Mouse (Mus musculus) midbrain, embryonic 14.5 days (tissue): ENCODE data around the gene Cpm. TPM values are rescaled to one million over a fixed set of nuclear protein-coding genes. Genes with fewer than 3 reads are reported as not detected.

Source experiments
- ATAC-seq: fragments of 200-750 bp; cut with Nextera tagmentation; 2 replicates; pipeline ENCODE4 v1.8.0; 2017; ENCODE audit warnings: moderate number of reproducible peaks, moderate library complexity; ENCODE audit not compliant: low FRiP score, low TSS enrichment
- DNase-seq: peaks from one replicate; pipeline ENCODE4 v3.0.0-alpha.2; 2015
- H3K27ac ChIP-seq: fragments of 300-500 bp; sonication (generic); replicated peaks from 2 replicates; pipeline ENCODE4 v1.5.1; 2014; ENCODE audit warnings: mild to moderate bottlenecking, low read depth, low read length, moderate library complexity
- H3K27me3 ChIP-seq: fragments of 300-500 bp; sonication (generic); 2 replicates; pipeline ENCODE4 v1.6.1; 2014; ENCODE audit warnings: low read length, control low read depth, mixed read lengths; ENCODE audit not compliant: control insufficient read depth, insufficient read depth
- H3K36me3 ChIP-seq: fragments of 300-500 bp; sonication (generic); 2 replicates; pipeline ENCODE4 v1.6.1; 2014; ENCODE audit warnings: low read length, control low read depth; ENCODE audit not compliant: control insufficient read depth, insufficient read depth
- H3K4me1 ChIP-seq: fragments of 300-500 bp; sonication (generic); 2 replicates; pipeline ENCODE4 v1.6.1; 2014; ENCODE audit warnings: mild to moderate bottlenecking, antibody characterized with exemption, low read length, control low read depth; ENCODE audit not compliant: control insufficient read depth, insufficient read depth
- H3K4me2 ChIP-seq: fragments of 300-500 bp; sonication (generic); 2 replicates; pipeline ENCODE4 v1.6.1; 2014; ENCODE audit warnings: mild to moderate bottlenecking, low read length, moderate library complexity
- H3K4me3 ChIP-seq: fragments of 300-500 bp; sonication (generic); replicated peaks from 2 replicates; pipeline ENCODE4 v1.5.1; 2014; ENCODE audit warnings: low read depth, low read length
- H3K9ac ChIP-seq: fragments of 300-500 bp; sonication (generic); replicated peaks from 2 replicates; pipeline ENCODE4 v1.6.1; 2014; ENCODE audit warnings: mild to moderate bottlenecking, low read length, moderate library complexity
- H3K9me3 ChIP-seq: fragments of 300-500 bp; sonication (generic); 2 replicates; pipeline ENCODE4 v1.6.1; 2016; ENCODE audit warnings: low read length, control low read depth, mixed read lengths; ENCODE audit not compliant: control insufficient read depth
- WGBS: fragments of 180-500 bp; shearing (Covaris S2); extraction: QIAGEN DNeasy Blood & Tissue Kit; methylation state at CpG from one replicate; pipeline ENCODE4 v1.1.7; 2014; 5-methylcytosine and 5-hydroxymethylcytosine counted together
- polyA plus RNA-seq: library from polyadenylated mRNA; unstranded; fragments of >200 nt; fragmentation: Nextera tagmentation; extraction: Ambion mirVana; gene quantifications from 2 replicates; pipeline ENCODE4 v1.2.1, GENCODE M21; 2014

Gene Cpm
- polyA plus RNA-seq, 1 experiment from 2014 or later = 5.4 TPM

DNA sequence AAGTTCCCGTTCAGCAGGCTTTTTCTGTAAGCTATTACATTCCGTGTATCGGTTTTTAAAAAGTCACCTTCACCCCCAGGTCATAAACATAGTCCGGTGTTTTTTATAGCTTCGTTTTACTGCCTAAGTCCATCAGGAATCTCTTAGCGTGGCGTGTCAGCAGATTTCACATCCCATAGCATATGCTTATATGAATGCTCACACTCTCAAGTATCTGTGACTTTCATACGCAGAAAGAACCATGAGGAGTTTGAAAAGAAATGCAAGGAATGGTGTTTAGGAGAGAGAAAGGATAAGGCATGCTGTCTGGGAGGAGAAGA lies 15.1 kb downstream of the Cpm start:
- H3K27ac ChIP-seq = no peak overlapping the region
- 91% methylated on average over 8 of the region's 8 CpGs for WGBS

GRCm38 (mm10) chr10:117644828-117645227 lies 15.5 kb downstream of the Cpm start:
- ATAC-seq (no peak), DNase-seq (no peak)
- no peak overlapping the region for H3K4me3 ChIP-seq
- no peaks in the 10 kb centered on the region for H3K27me3 ChIP-seq
- no peak overlapping the region for H3K27ac ChIP-seq
- no peaks in the 10 kb centered on the region for H3K36me3 ChIP-seq
- H3K9me3 ChIP-seq = no peaks in the 10 kb centered on the region
- no peaks in the 10 kb centered on the region for H3K4me1 ChIP-seq
- 94% methylated on average over 11 of the region's 11 CpGs for WGBS
- H3K9ac ChIP-seq = no peak overlapping the region
- no peak overlapping the region for H3K4me2 ChIP-seq

More for the DNA sequence above, 15.1 kb downstream of the Cpm start:
- no peak overlapping the region for H3K4me2 ChIP-seq
- DNase-seq (no peak), ATAC-seq (no peak)
- no peaks in the 10 kb centered on the region for H3K27me3 ChIP-seq
- no peak overlapping the region for H3K4me3 ChIP-seq
- no peak overlapping the region for H3K9ac ChIP-seq
- H3K9me3 ChIP-seq = no peaks in the 10 kb centered on the region
- no peaks in the 10 kb centered on the region for H3K4me1 ChIP-seq
- H3K36me3 ChIP-seq = no peaks in the 10 kb centered on the region

GRCm38 (mm10) chr10:117645487-117645964 lies 16.2 kb downstream of the Cpm start:
- Histone ChIP-seq H3K4me3 (no peak overlapping the region), H3K9ac (no peak overlapping the region), H3K27me3 (no peaks in the 10 kb centered on the region), H3K9me3 (no peaks in the 10 kb centered on the region), H3K36me3 (no peaks in the 10 kb centered on the region), H3K4me2 (no peak overlapping the region), H3K4me1 (no peaks in the 10 kb centered on the region), H3K27ac (no peak overlapping the region)
- ATAC-seq (no peak), DNase-seq (no peak)
- 77% methylated on average over 7 of the region's 7 CpGs for WGBS

DNA sequence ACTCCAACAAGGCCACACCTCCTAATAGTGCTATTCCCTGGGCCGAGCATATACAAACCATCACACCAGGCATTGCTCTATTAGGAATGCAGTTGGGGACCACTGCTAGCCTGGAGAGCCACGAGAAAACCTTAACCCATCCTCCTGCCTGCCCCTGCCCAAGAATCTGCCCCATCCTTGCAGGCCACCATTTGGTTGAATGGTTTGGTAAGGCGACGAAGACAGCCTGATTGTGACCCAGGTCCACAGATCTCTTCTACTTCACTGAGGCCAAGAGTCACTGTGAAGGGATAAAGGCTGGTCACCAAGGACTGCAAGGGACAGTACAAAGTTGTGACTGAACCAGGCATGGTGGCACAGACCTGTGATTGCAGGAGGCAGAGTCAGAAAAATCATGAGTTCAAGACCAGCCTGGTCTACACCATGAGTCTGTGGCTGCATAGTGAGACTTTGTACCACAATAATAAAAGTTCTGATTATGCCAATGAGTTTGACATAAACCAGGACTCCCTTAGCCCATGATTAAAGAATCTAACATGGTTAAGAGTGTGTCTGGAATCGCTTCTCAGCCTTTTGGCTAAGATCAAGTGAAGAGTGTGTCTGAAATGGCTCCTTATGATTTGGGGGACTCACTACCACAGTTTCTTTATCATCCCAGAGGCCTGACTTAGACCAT lies 17.3 kb downstream of the Cpm start:
- H3K4me1 ChIP-seq = no peaks in the 10 kb centered on the region
- H3K4me3 ChIP-seq = no peak overlapping the region
- 87% methylated on average over 5 of the region's 5 CpGs for WGBS
- H3K27me3 ChIP-seq = 0 out of 2 replicates have a peak, but pooled peaks cover 3% of the 10 kb centered on the region
- no peaks in the 10 kb centered on the region for H3K36me3 ChIP-seq
- H3K9ac ChIP-seq = no peak overlapping the region
- no peak for ATAC-seq
- no peak for DNase-seq
- no peaks in the 10 kb centered on the region for H3K9me3 ChIP-seq
- H3K27ac ChIP-seq = no peak overlapping the region
- H3K4me2 ChIP-seq = no peak overlapping the region

DNA sequence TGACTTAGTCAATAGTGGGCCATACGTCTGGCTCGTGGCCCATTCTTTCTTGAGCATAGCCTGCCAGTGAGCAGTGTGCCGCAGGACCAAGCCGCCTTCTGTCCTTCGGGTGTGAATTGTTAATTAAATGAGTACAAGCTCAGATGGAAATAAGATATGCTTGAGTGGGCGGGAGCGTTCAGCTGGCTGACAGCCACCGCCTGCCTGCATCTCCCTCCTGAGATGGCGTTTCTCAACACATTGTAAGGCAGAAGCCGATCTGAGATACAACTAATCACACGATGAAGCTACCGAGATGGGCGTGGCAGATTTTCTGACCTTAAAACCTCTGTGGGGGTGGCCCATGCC lies 17.8 kb downstream of the Cpm start:
- H3K27ac ChIP-seq = no peak overlapping the region

GRCm38 (mm10) chr10:117647964-117648472 lies 18.7 kb downstream of the Cpm start:
- no peaks in the 10 kb centered on the region for H3K4me1 ChIP-seq
- H3K9ac ChIP-seq = no peak overlapping the region
- H3K4me2 ChIP-seq = no peak overlapping the region
- no peak for DNase-seq
- no peaks in the 10 kb centered on the region for H3K36me3 ChIP-seq
- no peak for ATAC-seq
- 0 out of 2 replicates have a peak, but pooled peaks cover 4% of the 10 kb centered on the region for H3K27me3 ChIP-seq
- H3K27ac ChIP-seq = no peak overlapping the region
- no peaks in the 10 kb centered on the region for H3K9me3 ChIP-seq
- H3K4me3 ChIP-seq = no peak overlapping the region
- WGBS = 71% methylated on average over 2 of the region's 2 CpGs

More for the DNA sequence above, 17.8 kb downstream of the Cpm start:
- Histone ChIP-seq H3K4me1 (no peaks in the 10 kb centered on the region), H3K4me2 (peak overlapping the region; percentile 7), H3K4me3 (no peak overlapping the region), H3K9me3 (no peaks in the 10 kb centered on the region), H3K36me3 (no peaks in the 10 kb centered on the region), H3K9ac (no peak overlapping the region), H3K27me3 (0 out of 2 replicates have a peak, but pooled peaks cover 4% of the 10 kb centered on the region)
- ATAC-seq (peak; percentile 43; the same call in 1 of the 2 replicates), DNase-seq (peak; percentile 62)
- WGBS = 30% methylated on average over 13 of the region's 13 CpGs

- no peaks in the 10 kb centered on the region for H3K4me1 ChIP-seq
- no peaks in the 10 kb centered on the region for H3K36me3 ChIP-seq
- H3K4me3 ChIP-seq = no peak overlapping the region
- no peak overlapping the region for H3K27ac ChIP-seq
- no peaks in the 10 kb centered on the region for H3K9me3 ChIP-seq
- 0 out of 2 replicates have a peak, but pooled peaks cover 4% of the 10 kb centered on the region for H3K27me3 ChIP-seq
- no peak overlapping the region for H3K9ac ChIP-seq
- H3K4me2 ChIP-seq = no peak overlapping the region
- 88% methylated on average over 3 of the region's 3 CpGs for WGBS
- ATAC-seq (no peak), DNase-seq (no peak)
Observed at GRCm38 (mm10) chr10:117648643-117649042, 19.3 kb downstream of the Cpm start.

DNA sequence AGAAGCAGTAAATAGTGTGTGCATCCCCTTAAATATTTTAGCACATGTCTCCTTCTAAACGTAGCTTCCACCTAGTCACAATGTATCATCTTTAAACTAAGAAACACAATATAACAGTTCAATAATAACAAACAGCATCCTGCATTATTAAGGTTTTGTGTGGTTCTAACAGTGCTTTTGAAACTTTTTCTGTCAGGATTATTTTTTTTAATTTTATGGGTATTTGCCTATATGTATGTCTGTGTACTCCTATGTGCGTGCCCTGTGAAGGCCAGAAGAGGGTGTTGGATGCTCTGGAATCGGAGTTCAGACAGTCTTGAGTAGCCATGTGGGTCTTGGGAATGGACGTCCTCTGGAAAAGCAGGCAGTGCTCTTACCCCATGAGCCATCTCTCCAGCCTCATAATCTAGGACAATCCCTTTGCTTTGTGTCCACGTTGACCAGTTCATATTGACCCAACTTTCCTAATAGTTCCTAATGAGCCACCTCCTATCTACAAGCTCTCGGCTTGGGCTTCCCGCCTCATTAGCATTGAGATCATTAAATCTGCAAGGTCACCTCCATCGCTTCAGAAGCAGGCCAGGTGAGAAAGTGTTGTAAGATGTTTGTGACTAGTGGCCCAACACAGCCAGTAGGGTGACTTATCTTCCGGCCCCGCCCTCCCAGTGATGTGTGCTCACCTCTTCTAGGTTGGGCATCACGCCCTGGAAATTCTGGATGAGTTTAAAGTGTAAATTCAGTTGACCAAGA lies 20.2 kb downstream of the Cpm start:
- H3K27me3 ChIP-seq = 0 out of 2 replicates have a peak, but pooled peaks cover 4% of the 10 kb centered on the region
- H3K36me3 ChIP-seq = no peaks in the 10 kb centered on the region
- H3K27ac ChIP-seq = no peak overlapping the region
- H3K4me3 ChIP-seq = no peak overlapping the region
- no peak overlapping the region for H3K4me2 ChIP-seq
- 92% methylated on average over 11 of the region's 11 CpGs for WGBS
- H3K9ac ChIP-seq = no peak overlapping the region
- no peaks in the 10 kb centered on the region for H3K9me3 ChIP-seq
- ATAC-seq (no peak), DNase-seq (no peak)
- no peaks in the 10 kb centered on the region for H3K4me1 ChIP-seq
